Mouse (Mus musculus) MEL (cell line): ENCODE data around the gene Ermard.
"Not testable (repeated sequence)": the region's sequence is repeated elsewhere in the genome, so short reads cannot be mapped to it uniquely, and the experiment has no call there.

ENCODE experiments used
- CHD2 ChIP-seq: IDR thresholded peaks from 2 replicates; pipeline ENCODE4 v1.6.1; 2011; ENCODE audit warnings: low read length, improper control_type of control experiment
- CTCF ChIP-seq, 3 experiments: IDR thresholded peaks in 2 of 3; conservative IDR thresholded peaks in 1 of 3; 2 replicates each; pipeline ENCODE4 v1.5.1; 2011 to 2012; ENCODE audit warnings: low read length in 3 of 3, low read depth in 2 of 3, mild to moderate bottlenecking in 2 of 3, improper control_type of control experiment in 1 of 3, inconsistent platforms in 1 of 3, mixed read lengths in 1 of 3, moderate library complexity in 1 of 3; ENCODE audit not compliant: control insufficient read depth in 1 of 3, insufficient read depth in 1 of 3, poor library complexity in 1 of 3, severe bottlenecking in 1 of 3
- ELF1 ChIP-seq: IDR thresholded peaks from 2 replicates; pipeline ENCODE4 v1.6.1; 2014; ENCODE audit warnings: low read depth, mild to moderate bottlenecking, inconsistent platforms, low read length, improper control_type of control experiment, moderate library complexity
- GATA1 ChIP-seq: IDR thresholded peaks from 2 replicates; pipeline ENCODE4 v1.6.1; 2011; ENCODE audit warnings: low read depth, low read length, improper control_type of control experiment
- HCFC1 ChIP-seq: IDR thresholded peaks from 2 replicates; pipeline ENCODE4 v1.6.1; 2012; ENCODE audit warnings: low read depth, mild to moderate bottlenecking, inconsistent platforms, low read length, improper control_type of control experiment, moderate library complexity
- POLR2A ChIP-seq, 2 experiments: IDR thresholded peaks; 2 replicates each; pipeline ENCODE4 v1.6.1; 2011 to 2012; ENCODE audit warnings: low read length in 2 of 2, mild to moderate bottlenecking in 2 of 2, control low read depth in 1 of 2, improper control_type of control experiment in 1 of 2, low read depth in 1 of 2, moderate library complexity in 1 of 2; ENCODE audit not compliant: control insufficient read depth in 1 of 2, insufficient read depth in 1 of 2, poor library complexity in 1 of 2
- ZMIZ1 ChIP-seq: IDR thresholded peaks from 2 replicates; pipeline ENCODE4 v1.6.1; 2012; ENCODE audit warnings: low read depth, mild to moderate bottlenecking, inconsistent platforms, low read length, improper control_type of control experiment, moderate library complexity
- ZNF384 ChIP-seq: IDR thresholded peaks from 2 replicates; pipeline ENCODE4 v1.6.1; 2012; ENCODE audit warnings: low read depth, mild to moderate bottlenecking, inconsistent platforms, low read length, improper control_type of control experiment

DNA sequence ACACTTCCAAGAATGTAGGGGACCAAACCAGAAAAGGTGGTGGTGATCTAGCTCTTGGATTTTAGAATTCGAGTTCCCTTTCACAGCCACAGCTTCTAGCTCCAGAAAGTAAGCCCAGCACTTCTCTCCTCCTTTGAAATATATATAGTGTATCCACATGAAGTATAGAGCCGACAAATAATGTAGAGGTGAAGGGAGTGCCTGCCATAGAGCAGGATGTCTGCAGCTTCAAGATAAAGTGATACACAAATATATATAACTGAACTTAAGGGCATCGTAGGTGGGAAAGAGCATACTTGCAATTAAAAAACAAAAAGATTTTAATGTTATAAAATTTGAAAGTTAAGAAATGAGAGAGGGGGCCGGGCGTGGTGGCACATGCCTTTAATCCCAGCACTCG, 15.5 kb upstream of the Ermard start:
- TF ChIP-seq POLR2A (IDR thresholded peaks at IDR 0.05; ENCODE audit: control insufficient read depth in 1 of 2, insufficient read depth in 1 of 2, low read depth in 1 of 2, low read length in 2 of 2, poor library complexity in 1 of 2); GATA1; CTCF (IDR thresholded peaks at IDR 0.05 in 2 of 3, conservative IDR thresholded peaks at IDR 0.05 in 1 of 3; ENCODE audit: control insufficient read depth in 1 of 3, insufficient read depth in 1 of 3, low read depth in 2 of 3, low read length in 3 of 3, poor library complexity in 1 of 3, severe bottlenecking in 1 of 3); HCFC1; ZNF384; ELF1; CHD2; ZMIZ1: not testable (repeated sequence)
